Mouse (Mus musculus) thymus, adult 2 months (tissue): ENCODE measurements at regions not wholly inside any gene's neighbourhood (a gene's known extent, or its start where the extent isn't known, plus 50 kb on each side); places are given as distances from the start of the nearest gene placed in this dataset.

Source experiments
- DNase-seq: peaks from one replicate; pipeline ENCODE4 v3.0.0; 2021
- H3K27ac ChIP-seq: fragments of 200-500 bp; 2 replicates; pipeline ENCODE4 v1.5.1; 2012; ENCODE audit warnings: low read length, control low read depth; ENCODE audit not compliant: control insufficient read depth, insufficient read depth
- H3K27me3 ChIP-seq: fragments of 200-500 bp; 2 replicates; pipeline ENCODE4 v1.6.1; 2012; ENCODE audit warnings: mild to moderate bottlenecking, low read length, moderate library complexity, mixed read lengths; ENCODE audit not compliant: control insufficient read depth, insufficient read depth
- H3K36me3 ChIP-seq: fragments of 200-500 bp; 2 replicates; pipeline ENCODE4 v1.6.1; 2012; ENCODE audit warnings: mild to moderate bottlenecking, low read length, moderate library complexity; ENCODE audit not compliant: control insufficient read depth, insufficient read depth
- H3K4me1 ChIP-seq: fragments of 200-500 bp; replicated peaks from 2 replicates; pipeline ENCODE4 v1.6.1; 2012; ENCODE audit warnings: low read length; ENCODE audit not compliant: control insufficient read depth, insufficient read depth
- H3K4me3 ChIP-seq: fragments of 200-500 bp; 2 replicates; pipeline ENCODE4 v1.5.1; 2012; ENCODE audit warnings: mild to moderate bottlenecking, low read length, control low read depth, moderate library complexity; ENCODE audit not compliant: control insufficient read depth, insufficient read depth
- CTCF ChIP-seq: fragments of 200-500 bp; IDR thresholded peaks from 2 replicates; pipeline ENCODE4 v1.5.1; 2012; ENCODE audit warnings: mild to moderate bottlenecking, control low read depth, low read length, moderate library complexity, borderline replicate concordance; ENCODE audit not compliant: control insufficient read depth, poor library complexity, insufficient read depth; ENCODE audit errors: extremely low read depth
- POLR2A ChIP-seq: fragments of 200-500 bp; IDR thresholded peaks from 2 replicates; pipeline ENCODE4 v1.6.1; 2012; ENCODE audit warnings: mild to moderate bottlenecking, low read length, control low read depth, moderate library complexity; ENCODE audit not compliant: control insufficient read depth, poor library complexity, insufficient read depth; ENCODE audit errors: extremely low read depth
- WGBS: fragments of 180-500 bp; shearing (Covaris S2); methylation state at CpG from one replicate; pipeline ENCODE4 v1.1.7; 2018; 5-methylcytosine and 5-hydroxymethylcytosine counted together

DNA sequence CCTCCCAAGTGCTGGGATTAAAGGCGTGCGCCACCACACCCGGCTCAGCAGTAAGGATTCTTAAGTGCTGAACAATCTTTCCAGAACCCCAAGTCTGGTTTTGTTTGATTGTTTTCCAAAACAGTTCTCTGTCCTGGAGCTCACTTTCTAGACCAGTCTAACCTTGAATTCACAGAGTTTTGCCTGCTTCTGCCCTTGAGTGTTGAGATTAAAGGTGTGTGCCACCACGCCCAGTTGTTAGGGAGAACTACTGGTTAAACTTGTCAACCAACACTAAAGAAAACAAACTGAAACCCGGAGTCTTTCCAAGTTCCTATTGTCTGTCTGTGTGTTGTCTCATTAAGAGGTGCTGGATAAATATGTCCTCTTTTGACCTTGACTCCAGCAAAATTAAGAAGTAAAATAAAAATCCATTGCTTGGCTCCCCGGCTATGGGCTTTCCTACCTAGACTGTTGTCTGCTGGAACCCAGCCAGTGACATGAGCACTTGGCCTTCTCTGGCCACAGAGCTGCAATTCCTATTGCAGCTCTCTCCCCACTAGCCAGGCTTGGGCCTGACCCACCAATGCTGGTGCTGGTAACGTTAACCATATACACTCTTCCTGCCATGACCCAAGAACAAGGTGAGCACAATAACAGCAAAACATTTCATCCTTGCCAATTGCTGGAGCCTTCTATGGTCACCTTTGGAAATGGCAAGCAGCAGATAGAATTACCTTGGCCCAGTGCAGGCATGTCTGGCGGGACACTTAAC is 51.1 kb upstream of the Klf9 start:
- Histone ChIP-seq H3K27me3 (no peaks in the 10 kb centered on the region), H3K36me3 (no peaks in the 10 kb centered on the region), H3K27ac (no peak overlapping the region), H3K4me3 (no peak overlapping the region), H3K4me1 (no peaks in the 10 kb centered on the region)
- no peak for TF ChIP-seq POLR2A
- TF ChIP-seq CTCF, result no peak
- DNase-seq, result no peak
- WGBS, result 94% methylated on average over 8 of the region's 8 CpGs
